Mouse (Mus musculus): ENCODE results near the gene Akap2.

GRCm38 (mm10) chr4:57809449-57809848 lies 92.0 kb downstream of the Akap2 start:
- no peak for TF ChIP-seq CTCF (IDR thresholded peaks at IDR 0.05; ENCODE audit: low read depth)
- TF ChIP-seq EP300 (optimal IDR thresholded peaks at IDR 0.05) = no peak

Data from stomach, postnatal 0 days (tissue).